Mouse (Mus musculus) neural tube, postnatal 0 days (tissue): ENCODE results near the gene Polr2c. TPM values are rescaled to one million over a fixed set of nuclear protein-coding genes. Genes with fewer than 3 reads are reported as not detected.

Experiments used
- polyA plus RNA-seq: library from polyadenylated mRNA; unstranded; fragments of >200 nt; fragmentation: Nextera tagmentation; extraction: Ambion mirVana; gene quantifications from 2 replicates; pipeline ENCODE4 v1.2.1, GENCODE M21; 2015

Polr2c gene
- polyA plus RNA-seq = 106 and 125 TPM in 2 replicates

DNA sequence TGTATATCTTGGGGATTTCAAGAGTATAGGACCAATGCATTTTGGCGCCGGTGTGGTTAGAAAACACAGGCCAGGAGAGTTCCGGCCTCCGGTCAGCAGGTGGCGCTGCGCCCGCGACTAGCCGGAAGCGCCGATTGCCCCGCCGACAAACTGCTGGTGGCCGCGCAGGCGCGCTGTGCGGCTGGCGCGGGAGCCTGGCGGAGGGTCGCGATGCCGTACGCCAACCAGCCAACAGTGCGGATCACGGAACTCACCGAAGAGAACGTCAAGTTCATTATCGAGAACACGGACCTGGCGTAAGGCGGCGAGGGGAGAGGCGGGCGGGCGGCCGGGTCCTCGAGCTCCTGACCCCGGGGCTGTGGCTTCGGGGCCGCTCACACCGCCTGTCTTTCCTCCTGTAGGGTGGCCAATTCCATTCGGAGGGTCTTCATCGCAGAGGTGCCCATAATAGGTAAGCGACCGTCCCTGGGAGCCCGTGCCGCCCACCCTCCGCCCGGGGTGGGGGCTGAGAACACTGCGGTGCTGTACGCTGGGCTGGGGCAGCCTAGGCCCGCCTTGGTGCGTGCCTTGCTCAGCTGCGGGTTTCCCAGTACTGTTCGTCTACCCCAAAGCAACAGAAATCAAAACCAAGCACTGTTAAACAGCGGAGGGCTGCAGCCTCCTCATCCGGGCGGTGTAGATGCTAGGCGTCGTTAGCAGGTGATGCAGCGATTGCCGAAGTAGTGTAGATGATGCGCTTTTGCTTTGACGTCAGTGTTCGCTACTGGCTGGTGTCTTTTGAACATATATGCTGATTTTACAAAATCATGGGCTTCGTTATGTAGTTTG, at the start of gene Polr2c:
Polr2c (plus strand) TSS at position 105 of the 828 bp plus-strand sequence.

DNA sequence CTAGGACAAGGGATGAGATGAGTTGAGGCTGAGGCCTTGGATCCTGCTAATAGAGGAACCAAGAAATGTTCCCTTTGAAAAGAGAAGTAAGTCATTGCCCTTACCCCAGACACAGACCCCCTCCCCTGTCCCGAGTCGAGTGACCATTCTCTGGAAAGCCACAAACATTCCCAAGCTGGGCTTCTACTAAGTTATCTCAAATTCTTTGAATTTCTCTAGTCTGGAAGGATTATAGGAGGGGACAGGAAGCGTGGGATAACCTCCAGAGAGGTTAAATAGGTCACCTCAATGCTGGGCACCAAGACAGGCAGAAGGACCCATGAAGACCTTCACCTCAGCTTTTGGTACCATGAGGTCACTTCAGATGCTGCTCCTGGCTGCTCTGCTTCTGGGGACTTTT, 47.1 kb upstream of the Polr2c start, which contains the start of gene Ccl17:
Ccl17 (plus strand) TSS at position 301 of the 400 bp plus-strand sequence.

DNA sequence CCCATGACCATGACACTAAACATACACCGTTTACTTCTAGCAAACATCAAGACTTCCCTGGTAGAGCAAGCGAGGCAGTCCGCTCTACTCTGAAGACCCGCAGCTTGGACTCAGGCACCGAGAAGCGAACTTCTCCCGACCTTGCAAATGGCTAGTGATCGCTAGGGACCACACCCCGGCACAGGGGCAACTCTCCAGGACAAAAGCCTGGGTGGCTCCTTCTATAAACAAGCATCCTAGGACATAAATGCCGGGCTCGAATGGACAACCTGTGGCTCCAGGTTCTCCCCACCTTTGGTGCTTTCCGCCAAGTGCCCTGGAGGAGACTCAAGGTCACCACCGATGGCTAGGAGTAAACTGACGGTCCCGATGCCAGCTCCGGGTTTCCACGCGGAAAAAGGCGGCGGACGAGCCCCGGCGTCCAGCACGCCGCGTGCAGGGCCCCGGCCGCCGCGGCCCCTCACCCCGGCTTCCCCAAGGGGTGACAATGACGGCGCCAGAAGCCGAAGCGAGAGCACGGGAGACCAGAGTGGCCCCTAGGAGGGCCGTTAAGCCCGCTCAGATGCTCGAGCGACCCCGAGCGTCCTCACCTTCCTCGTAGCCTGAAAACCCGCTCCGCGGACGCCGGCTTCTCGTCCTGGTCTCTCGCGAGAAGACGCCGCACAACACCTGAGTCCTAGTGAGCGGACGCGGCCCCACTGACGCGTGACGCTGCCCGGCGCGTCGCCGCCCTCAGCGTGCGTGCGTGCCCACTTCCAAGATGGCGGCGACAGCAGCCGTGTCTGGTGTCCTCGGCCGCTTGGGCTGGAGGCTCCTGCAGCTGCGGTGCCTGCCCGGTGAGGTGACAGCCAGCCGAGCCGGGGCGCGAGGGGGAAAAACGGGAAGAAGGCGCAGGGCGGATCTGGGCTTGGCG, 19.3 kb upstream of the Polr2c start, which contains the start of the genes Coq9 and Ciapin1:
Coq9 (plus strand) TSS at position 660 of the 913 bp plus-strand sequence.
Ciapin1 (minus strand) TSS at position 697 of the 913 bp plus-strand sequence.

DNA sequence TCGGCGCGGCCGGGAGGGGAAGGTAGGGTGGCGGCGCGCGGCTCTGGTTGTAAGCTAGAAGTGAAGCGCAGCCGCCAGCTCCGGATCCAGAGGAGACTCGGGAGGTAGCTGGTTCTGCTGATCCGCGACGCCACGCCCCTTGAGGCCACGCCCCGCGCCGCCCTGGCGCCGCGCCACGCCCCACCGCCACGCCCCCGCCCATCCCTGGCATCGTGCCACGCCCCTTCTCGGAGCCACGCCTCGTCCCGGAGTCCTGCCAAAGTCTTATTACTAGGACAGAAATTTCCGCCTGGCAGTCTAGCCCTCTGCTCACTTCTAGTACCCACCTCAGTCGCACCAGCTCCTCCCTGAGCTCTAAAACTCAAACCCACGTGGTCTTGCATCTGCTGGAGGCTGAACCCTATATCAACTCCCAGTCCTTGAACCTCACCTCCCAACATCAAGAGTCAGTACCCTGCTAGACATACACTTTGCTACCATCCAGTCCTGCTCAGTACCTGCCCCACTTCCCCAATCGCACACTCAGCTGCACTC, 19.0 kb downstream of the Polr2c start, which contains the start of gene Dok4:
Dok4 (minus strand) TSS at position 134 of the 534 bp plus-strand sequence.

DNA sequence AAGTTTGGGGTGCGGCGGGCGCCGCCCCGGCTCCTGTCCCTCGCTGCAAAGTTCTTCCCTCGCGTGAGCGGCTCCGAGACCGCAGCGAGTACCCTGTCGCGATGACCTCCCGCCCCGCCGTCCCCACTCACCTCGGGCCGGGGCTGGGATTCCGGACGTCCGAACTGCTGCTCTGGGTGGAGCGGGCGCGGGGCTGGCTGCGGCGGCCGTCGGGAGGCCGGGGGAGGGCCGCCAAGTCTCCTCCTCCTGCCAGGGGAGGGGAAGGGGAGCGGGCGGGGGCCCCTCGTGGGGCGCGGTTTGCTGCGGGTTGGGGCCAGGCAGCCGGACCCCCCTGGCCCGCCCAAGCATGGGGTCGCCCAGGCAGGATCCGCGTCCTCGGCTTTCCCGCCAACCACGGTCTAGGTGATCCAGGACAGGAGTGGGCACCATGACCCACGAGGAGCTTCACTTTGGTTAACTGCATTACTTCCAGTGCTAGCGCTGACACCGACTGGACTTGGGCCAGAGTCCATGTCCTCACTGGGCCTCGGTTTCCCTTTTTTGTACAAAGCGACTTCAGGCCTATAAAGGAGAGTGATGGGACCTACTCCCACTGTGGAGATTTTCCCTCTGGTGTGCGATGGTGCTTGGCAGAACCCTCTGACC, 60.7 kb downstream of the Polr2c start, which contains the start of gene Ccdc102a:
Ccdc102a (minus strand) TSS at position 248 of the 645 bp plus-strand sequence.

Other genes with a start within 250 kb of the Polr2c start
- 215 and 217 TPM in 2 replicates for gene Arl2bp, start 190.8 kb upstream of the Polr2c start, polyA plus RNA-seq
- 33.5 and 39.9 TPM in 2 replicates for gene Pllp, start 161.2 kb upstream of the Polr2c start, polyA plus RNA-seq
- 0.14 TPM in 1 of 2 replicates, not detected in the other for gene Ccl22, start 111.9 kb upstream of the Polr2c start, polyA plus RNA-seq
- 117 and 123 TPM in 2 replicates for gene Cx3cl1, start 85.4 kb upstream of the Polr2c start, polyA plus RNA-seq
- 5.8 and 6.6 TPM in 2 replicates for gene Ccl17, start 47.0 kb upstream of the Polr2c start, polyA plus RNA-seq
- gene Coq9, start 19.1 kb upstream of the Polr2c start, polyA plus RNA-seq = 61.8 and 63.5 TPM in 2 replicates
- gene Ciapin1, start 19.1 kb upstream of the Polr2c start, polyA plus RNA-seq = 144 and 148 TPM in 2 replicates
- 80.2 and 87.4 TPM in 2 replicates for gene Dok4, start 18.9 kb downstream of the Polr2c start, polyA plus RNA-seq
- gene Ccdc102a, start 60.6 kb downstream of the Polr2c start, polyA plus RNA-seq = 5.6 and 5.8 TPM in 2 replicates
- gene Adgrg5, start 66.2 kb downstream of the Polr2c start, polyA plus RNA-seq = 0.11 TPM in 1 of 2 replicates, not detected in the other
- 77.2 and 93.2 TPM in 2 replicates for gene Adgrg1, start 117.3 kb downstream of the Polr2c start, polyA plus RNA-seq
- 0.50 and 0.63 TPM in 2 replicates for gene Adgrg3, start 160.2 kb downstream of the Polr2c start, polyA plus RNA-seq
- gene Drc7, start 197.7 kb downstream of the Polr2c start, polyA plus RNA-seq = 1.8 and 2.1 TPM in 2 replicates
- 36.5 and 38.4 TPM in 2 replicates for gene Katnb1, start 223.7 kb downstream of the Polr2c start, polyA plus RNA-seq